Mouse (Mus musculus): ENCODE measurements at regions not wholly inside any gene's neighbourhood (a gene's known extent, or its start where the extent isn't known, plus 50 kb on each side); places are given as distances from the start of the nearest gene placed in this dataset.

GRCm38 (mm10) chr16:74984207-74984606 lies 572.6 kb upstream of the Robo2 start:
- no peak for ATAC-seq (ENCODE audit: insufficient number of reproducible peaks, low FRiP score, low TSS enrichment)

GRCm38 (mm10) chr16:74966099-74966498 lies 554.5 kb upstream of the Robo2 start:
- ATAC-seq (ENCODE audit: insufficient number of reproducible peaks, low FRiP score, low TSS enrichment), result no peak

DNA sequence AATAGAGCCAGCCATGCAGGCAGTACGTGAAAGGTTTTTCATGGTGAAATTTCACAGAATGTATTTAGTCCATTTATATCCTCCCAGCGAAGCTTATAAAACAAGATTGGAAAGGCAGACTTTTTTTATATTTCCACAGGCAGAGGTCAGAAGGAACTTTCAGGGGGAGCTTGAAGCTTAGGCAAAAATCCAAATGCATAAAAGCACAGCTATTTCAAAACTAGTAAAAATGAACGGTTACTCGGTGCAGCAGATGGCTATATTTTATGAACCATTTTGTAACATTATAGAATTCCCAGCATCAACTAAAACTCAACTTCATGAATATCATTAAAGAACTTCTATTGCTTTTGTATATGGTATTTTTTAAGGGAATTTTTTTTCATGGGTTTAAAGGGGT lies 518.1 kb upstream of the Robo2 start:
- no peak for ATAC-seq (ENCODE audit: insufficient number of reproducible peaks, low FRiP score, low TSS enrichment)

GRCm38 (mm10) chr16:74900835-74901234 lies 489.2 kb upstream of the Robo2 start:
- peak; percentile 58; the same call in 1 of the 2 replicates for ATAC-seq (ENCODE audit: insufficient number of reproducible peaks, low FRiP score, low TSS enrichment)

DNA sequence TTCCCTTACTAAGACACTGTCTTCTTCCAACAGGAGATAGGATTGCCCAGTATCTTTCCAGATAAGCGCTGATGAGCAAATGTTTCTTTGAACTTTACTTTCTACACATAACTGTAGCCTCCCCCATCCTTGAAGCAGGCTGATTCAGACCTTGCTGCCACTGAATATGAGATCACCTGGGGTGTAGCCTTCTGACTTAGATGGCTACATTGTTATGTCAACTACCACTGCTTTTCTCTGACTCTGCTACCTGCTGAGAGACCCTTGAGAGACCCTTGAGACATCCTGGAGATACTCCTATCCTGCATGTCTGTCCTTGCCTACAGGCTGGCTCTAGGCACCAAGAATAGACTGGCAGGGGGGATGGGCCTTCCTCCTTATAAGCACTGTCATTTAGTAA lies 476.1 kb upstream of the Robo2 start:
- ATAC-seq (ENCODE audit: insufficient number of reproducible peaks, low FRiP score, low TSS enrichment), result no peak

GRCm38 (mm10) chr16:74878603-74879002 lies 467.0 kb upstream of the Robo2 start:
- no peak for ATAC-seq (ENCODE audit: insufficient number of reproducible peaks, low FRiP score, low TSS enrichment)

GRCm38 (mm10) chr16:74873756-74874155 lies 462.1 kb upstream of the Robo2 start:
- ATAC-seq (ENCODE audit: insufficient number of reproducible peaks, low FRiP score, low TSS enrichment), result no peak

GRCm38 (mm10) chr16:74857752-74858151 lies 446.1 kb upstream of the Robo2 start:
- no peak for ATAC-seq (ENCODE audit: insufficient number of reproducible peaks, low FRiP score, low TSS enrichment)

DNA sequence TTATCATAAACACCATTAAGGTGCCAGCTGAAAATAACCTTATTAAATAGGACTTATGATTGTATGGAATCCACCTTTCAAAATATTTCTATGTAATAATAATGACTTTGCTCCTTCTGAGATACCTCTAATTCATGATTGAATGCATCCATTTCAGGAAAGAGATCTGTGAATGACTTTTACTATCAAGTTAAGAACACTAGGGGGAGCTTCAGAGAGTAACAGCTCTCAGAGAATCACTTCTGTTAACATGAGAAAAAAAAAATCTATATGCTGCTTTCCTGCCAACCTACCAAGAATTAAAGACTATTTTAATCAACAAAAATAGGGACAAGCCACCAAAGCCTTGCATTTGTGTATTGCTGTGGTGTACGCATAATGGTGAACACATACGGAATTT lies 428.4 kb upstream of the Robo2 start:
- no peak for ATAC-seq (ENCODE audit: insufficient number of reproducible peaks, low FRiP score, low TSS enrichment)

- ATAC-seq (ENCODE audit: insufficient number of reproducible peaks, low FRiP score, low TSS enrichment), result no peak
Measured at GRCm38 (mm10) chr16:74814386-74814785, 402.8 kb upstream of the Robo2 start.

DNA sequence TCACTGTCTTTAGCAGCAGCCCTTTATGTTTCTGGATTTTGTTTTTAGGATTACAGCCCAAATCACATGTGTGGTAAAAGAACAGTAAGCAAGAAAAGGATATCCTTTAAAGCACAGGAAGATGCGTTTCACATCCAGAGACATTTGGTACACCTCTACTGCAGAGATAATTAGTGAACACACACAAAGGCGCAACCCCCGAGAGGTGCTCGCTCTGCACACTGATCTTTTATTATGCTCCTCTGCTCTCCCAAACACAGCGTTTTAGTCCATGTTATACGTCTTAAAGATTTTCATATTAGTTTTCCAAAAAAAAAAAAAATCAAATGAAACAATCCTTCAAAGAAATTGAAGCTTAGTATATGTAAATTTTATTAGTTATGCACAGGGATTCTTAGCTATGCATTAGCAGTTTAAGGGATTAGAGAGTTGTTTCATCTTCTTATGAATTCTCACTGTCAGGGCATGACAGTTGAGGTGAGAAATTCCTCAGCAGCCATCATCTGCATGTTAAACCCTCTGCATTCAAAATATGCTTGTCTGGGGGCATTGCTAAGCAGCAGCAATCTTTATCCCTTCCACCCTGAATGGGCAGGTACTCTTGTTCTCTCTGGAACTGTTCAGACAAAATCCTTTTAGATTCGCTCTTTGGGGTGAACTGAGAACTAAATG lies 397.7 kb upstream of the Robo2 start:
- no peak for ATAC-seq (ENCODE audit: insufficient number of reproducible peaks, low FRiP score, low TSS enrichment)

- no peak for ATAC-seq (ENCODE audit: insufficient number of reproducible peaks, low FRiP score, low TSS enrichment)
Measured at GRCm38 (mm10) chr16:74806775-74807174, 395.1 kb upstream of the Robo2 start.

DNA sequence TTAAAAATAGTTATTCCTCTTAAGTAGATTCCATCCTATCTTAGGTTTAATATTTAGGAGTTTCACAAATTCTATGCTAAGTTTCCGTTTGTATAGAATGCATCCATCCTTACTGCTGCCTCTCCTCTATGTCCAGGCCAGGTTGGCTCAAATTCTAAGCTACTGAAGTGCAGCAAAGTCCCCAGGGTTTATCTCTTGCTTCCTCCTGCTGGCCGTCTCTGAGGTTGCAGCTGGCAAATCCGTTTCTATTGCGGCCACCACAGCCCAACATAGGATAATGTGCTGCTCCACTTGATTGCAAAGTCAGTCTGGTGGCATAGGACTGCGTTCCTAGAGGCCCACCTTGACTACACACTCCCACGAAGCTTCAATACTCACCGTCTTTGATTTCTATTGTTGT lies 389.7 kb upstream of the Robo2 start:
- ATAC-seq (ENCODE audit: insufficient number of reproducible peaks, low FRiP score, low TSS enrichment), result no peak

DNA sequence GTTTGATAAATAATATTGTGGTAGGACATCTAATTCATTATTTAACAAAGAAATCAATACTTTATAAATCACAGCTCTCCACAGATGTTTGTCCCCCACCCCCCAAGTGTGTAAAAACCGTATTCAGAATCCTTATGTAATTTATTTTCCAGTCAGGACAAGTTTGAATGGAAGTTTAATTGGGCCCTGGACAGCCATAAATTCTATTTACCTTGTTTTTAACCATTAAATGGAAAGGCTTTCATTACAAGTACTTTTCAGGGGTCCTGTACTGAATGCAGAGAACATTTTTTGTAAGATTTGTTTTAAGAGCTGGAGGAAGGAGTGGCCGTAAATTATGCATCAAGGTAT lies 384.7 kb upstream of the Robo2 start:
- no peak for ATAC-seq (ENCODE audit: insufficient number of reproducible peaks, low FRiP score, low TSS enrichment)

DNA sequence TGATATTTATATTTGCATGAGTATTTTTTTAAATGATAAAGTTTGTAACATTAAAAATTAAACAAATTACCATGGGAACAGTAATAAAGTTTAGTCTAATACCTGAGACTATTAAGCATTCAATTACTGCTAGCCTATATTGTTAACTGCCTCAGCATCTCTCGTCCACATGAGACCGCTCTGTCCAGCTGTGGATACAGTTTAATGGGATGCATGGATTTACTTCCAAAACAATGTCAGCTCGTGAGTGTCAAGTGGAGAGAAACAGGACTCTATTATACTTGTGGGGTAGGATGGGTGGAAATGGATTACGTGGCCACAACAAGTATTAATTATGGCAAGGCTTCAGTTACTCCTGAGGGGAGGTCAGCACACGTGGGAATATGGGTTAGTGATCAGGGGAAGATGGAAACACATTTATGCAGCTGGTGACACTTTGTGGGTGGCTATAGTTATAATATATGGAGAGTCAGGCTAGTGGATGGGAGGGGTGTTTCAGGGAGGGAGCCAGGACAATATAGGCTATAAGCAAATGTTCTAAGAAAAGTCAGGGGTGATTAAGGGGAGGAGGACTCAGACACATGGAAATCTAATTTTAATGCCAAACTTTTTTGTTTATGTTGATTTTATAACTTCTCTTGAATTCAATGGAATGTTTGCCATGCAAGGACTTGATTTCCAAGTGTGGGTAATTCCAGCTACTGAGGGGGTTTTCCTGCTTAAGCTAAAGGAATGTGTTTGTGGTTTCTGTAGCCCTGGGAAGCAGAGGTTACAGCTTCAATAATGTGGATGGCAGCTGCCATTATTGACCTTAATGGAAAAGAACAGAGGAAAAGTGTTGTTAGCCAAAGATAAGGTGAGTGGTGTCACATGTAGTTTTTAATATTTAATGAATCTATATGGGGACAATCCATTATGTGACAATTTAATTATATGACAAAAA lies 384.0 kb upstream of the Robo2 start:
- ATAC-seq (ENCODE audit: insufficient number of reproducible peaks, low FRiP score, low TSS enrichment), result no peak

DNA sequence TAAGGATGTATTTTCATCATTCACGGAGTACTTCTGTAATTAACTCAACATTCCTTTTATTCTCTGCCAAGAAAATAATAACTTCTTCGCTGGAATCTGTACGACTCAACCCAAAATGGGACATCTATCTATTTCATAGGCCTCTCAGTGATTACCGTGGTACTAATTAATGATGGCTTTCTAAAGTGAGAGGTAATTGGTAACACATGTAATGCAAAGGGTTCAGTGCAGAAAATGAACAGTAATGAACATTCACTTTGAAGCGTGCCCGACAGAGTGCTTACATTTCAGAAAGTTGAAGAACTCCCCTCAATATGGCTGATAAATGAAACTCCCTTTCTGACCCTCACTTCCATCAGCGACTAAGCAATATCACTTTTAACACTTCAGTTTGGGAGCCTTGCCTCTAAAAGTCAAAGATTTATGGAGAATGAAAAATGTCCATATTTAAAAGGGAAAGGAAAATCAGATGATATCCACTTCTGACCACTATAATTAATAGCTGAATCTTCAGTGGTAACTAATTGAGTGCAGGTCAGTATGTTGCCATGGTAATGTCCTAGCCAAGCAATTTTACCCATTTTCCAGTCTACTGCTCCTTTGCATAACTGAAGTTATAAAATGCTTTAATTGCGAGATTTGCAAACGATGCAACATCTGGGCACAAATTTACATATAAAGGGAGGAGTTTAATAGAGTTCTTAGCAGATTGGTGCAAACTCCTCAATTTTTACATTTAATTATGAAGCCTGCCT lies 373.9 kb upstream of the Robo2 start:
- no peak for ATAC-seq (ENCODE audit: insufficient number of reproducible peaks, low FRiP score, low TSS enrichment)

- ATAC-seq (ENCODE audit: insufficient number of reproducible peaks, low FRiP score, low TSS enrichment), result no peak
Measured at GRCm38 (mm10) chr16:74780388-74780787, 368.8 kb upstream of the Robo2 start.

DNA sequence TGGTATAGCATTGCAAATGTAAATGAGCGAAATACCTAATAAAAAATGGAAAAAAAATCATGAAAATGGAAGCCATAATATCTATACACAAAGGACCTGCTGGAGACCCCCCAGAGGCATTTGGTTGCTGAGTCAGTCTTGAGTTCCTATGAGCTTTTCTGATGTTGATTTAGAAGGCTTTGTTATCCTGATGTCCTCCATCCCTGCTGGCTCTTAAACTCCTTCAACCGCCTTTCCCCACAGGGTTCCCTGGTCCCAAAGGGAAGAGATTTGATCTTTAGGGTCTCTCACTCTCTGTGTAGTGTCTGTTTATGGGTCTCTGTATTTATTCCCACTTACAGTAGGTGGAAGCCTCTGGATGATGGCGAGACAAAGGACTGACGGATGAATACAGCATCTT lies 356.6 kb upstream of the Robo2 start:
- ATAC-seq (ENCODE audit: insufficient number of reproducible peaks, low FRiP score, low TSS enrichment), result no peak

DNA sequence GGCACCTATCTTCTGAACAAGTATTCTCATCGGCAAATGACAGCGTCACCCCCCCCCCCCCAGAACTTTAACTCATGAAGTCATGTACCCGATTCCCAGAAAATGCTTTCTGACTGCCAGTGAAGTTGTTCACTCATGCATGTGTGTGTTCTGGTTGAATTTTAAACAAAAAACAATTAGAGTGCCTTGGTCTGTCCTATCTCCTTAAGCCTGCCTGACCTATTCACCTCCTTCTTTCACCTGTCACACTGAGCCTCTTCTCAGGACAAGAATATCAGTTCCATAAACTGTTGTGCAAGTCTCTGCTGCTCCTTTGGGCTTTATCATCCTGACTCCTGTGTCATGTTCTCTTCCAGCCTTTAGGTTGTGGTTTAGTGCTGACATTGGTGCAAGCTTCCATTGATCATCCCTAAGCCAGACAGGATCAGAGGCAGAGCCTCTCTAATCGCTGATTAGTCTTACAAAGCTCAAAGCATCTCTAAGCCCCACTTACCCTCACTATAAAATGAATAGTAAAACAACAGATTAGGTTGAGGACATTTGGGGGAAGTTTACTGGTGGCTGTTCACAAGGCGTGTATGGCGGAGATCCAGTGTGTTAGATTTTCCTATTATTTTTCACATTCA lies 345.2 kb upstream of the Robo2 start:
- no peak for ATAC-seq (ENCODE audit: insufficient number of reproducible peaks, low FRiP score, low TSS enrichment)

- no peak for ATAC-seq (ENCODE audit: insufficient number of reproducible peaks, low FRiP score, low TSS enrichment)
Measured at GRCm38 (mm10) chr16:74750900-74751299, 339.3 kb upstream of the Robo2 start.

DNA sequence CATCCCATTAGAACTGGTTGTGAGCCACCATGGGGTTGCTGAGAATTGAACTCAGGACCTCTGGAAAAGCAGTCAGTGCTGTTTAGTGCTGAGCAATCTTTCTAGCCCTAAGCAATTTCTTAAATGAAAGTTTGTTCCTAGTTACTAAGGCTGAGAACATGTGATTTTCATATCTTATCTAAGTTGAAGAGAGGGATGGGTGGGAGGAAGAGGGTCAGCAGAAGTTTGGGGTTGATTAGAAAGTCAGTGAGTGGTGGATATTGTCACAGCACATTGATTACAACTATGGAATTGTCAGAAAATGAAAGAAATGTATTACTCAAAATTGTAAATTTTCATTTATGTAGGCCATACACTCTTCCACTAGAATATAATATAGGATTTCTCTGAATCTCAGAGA lies 337.4 kb upstream of the Robo2 start:
- ATAC-seq (ENCODE audit: insufficient number of reproducible peaks, low FRiP score, low TSS enrichment), result no peak

All from cerebellum, adult (tissue).